Mouse (Mus musculus): ENCODE data around the gene Fv1. TPM values are rescaled to one million over a fixed set of nuclear protein-coding genes. Genes with fewer than 3 reads are reported as not detected.

Gene Fv1
- total RNA-seq, 2 experiments from 2014 or later: 7.9 to 8.0 TPM

Other genes with a start within 250 kb of the Fv1 start
- gene Zfp979, start 226.5 kb upstream of the Fv1 start, total RNA-seq (2021): under 1 TPM; 0.31 to 0.78 TPM
- gene Zfp534, start 166.4 kb upstream of the Fv1 start, total RNA-seq (2021): not detected
- gene Zfp984, start 59.2 kb upstream of the Fv1 start, total RNA-seq (2021): 1 to 10 TPM; 2.2 to 2.6 TPM
- gene Zfp933, start 20.6 kb upstream of the Fv1 start, total RNA-seq (2021): 10 to 100 TPM; 17.1 to 20.4 TPM
- gene Miip, start 163 bp upstream of the Fv1 start, total RNA-seq (2021): 10 to 100 TPM; 17.5 to 19.7 TPM
- gene Mfn2, start 35.7 kb downstream of the Fv1 start, total RNA-seq (2021): 100 to 1,000 TPM; 184 TPM
- 10 to 100 TPM; 20.3 to 21.8 TPM for gene Plod1, start 67.8 kb downstream of the Fv1 start, total RNA-seq (2021)
- 10 to 100 TPM; 26.8 to 30.6 TPM for gene 2510039O18Rik, start 71.9 kb downstream of the Fv1 start, total RNA-seq (2021)
- gene Nppb, start 116.8 kb downstream of the Fv1 start, total RNA-seq (2021): not detected
- 1 to 10 TPM in 1 of 2 experiments, under 1 TPM in 1; 0.53 to 1.3 TPM for gene Nppa, start 131.7 kb downstream of the Fv1 start, total RNA-seq (2021)
- gene Clcn6, start 169.8 kb downstream of the Fv1 start, total RNA-seq (2021): 10 to 100 TPM; 60.1 to 61.1 TPM
- 10 to 100 TPM; 24.9 to 28.3 TPM for gene Mthfr, start 170.1 kb downstream of the Fv1 start, total RNA-seq (2021)
- gene Agtrap, start 219.1 kb downstream of the Fv1 start, total RNA-seq (2021): 1 to 10 TPM; 5.8 to 8.1 TPM

All from left cerebral cortex, postnatal 14 days (tissue).